Mouse (Mus musculus) hindbrain, embryonic 12.5 days (tissue): ENCODE results near the gene Plscr3. TPM values are rescaled to one million over a fixed set of nuclear protein-coding genes. Genes with fewer than 3 reads are reported as not detected.

Experiments used
- ATAC-seq: fragments of 200-750 bp; cut with Nextera tagmentation; 2 replicates; pipeline ENCODE4 v1.8.0; 2017; ENCODE audit warnings: moderate TSS enrichment; ENCODE audit not compliant: low FRiP score
- H3K27ac ChIP-seq: fragments of 300-500 bp; sonication (generic); 2 replicates; pipeline ENCODE4 v1.5.1; 2016; ENCODE audit warnings: mild to moderate bottlenecking
- H3K27me3 ChIP-seq: fragments of 300-500 bp; sonication (generic); 2 replicates; pipeline ENCODE4 v1.6.1; 2016; ENCODE audit warnings: mild to moderate bottlenecking
- H3K36me3 ChIP-seq: fragments of 300-500 bp; sonication (generic); 2 replicates; pipeline ENCODE4 v1.6.1; 2016; ENCODE audit warnings: mild to moderate bottlenecking
- H3K4me1 ChIP-seq: fragments of 300-500 bp; sonication (generic); 2 replicates; pipeline ENCODE4 v1.6.1; 2016
- H3K4me2 ChIP-seq: fragments of 300-500 bp; sonication (generic); replicated peaks from 2 replicates; pipeline ENCODE4 v1.6.1; 2016; ENCODE audit warnings: mild to moderate bottlenecking
- H3K4me3 ChIP-seq: fragments of 300-500 bp; sonication (generic); 2 replicates; pipeline ENCODE4 v1.5.1; 2016; ENCODE audit warnings: mild to moderate bottlenecking
- H3K9ac ChIP-seq: fragments of 300-500 bp; sonication (generic); 2 replicates; pipeline ENCODE4 v1.6.1; 2016; ENCODE audit warnings: mild to moderate bottlenecking, moderate library complexity
- H3K9me3 ChIP-seq: fragments of 300-500 bp; sonication (generic); replicated peaks from 2 replicates; pipeline ENCODE4 v1.6.1; 2016; ENCODE audit warnings: mild to moderate bottlenecking
- WGBS: fragments of 180-500 bp; shearing (Covaris S2); methylation state at CpG from one replicate; pipeline ENCODE4 v1.1.7; 2016; 5-methylcytosine and 5-hydroxymethylcytosine counted together
- polyA plus RNA-seq: library from polyadenylated mRNA; unstranded; fragments of >200 nt; fragmentation: Nextera tagmentation; extraction: Ambion mirVana; gene quantifications from 2 replicates; pipeline ENCODE4 v1.2.1, GENCODE M21; 2016

Plscr3 gene
- polyA plus RNA-seq, 1 experiment from 2014 or later, result 74.9 TPM

DNA sequence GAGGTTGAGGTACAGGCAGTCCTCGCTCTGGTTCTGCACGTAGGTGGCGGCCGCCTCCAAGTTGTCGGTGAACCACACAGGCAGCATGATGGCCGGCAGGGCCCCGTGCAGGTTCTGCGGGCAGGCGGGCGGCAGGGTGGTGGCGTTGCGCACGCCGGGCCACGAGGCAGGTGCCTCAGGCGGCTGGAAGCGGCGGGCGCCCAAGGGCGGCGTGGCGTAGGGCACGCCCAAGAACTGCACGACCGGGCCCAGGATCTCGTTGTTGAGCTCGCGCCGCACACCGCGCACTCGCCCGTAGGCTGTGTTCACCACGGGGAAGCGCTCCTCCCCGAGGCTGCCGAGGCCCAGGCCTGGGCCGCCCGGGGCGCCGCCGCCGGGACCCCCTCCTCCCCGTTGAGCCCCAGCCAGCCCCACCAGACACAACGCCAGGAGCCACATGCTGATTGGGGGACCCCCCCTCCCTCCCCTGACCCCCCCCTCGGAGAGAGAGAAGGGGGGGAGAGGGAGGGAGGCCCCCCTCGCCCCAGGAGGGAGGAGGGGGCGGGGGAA, 12.1 kb upstream of the Plscr3 start:
- WGBS, result 7% methylated on average over 48 of the region's 48 CpGs
- H3K27ac ChIP-seq, result peak overlapping the region; percentile 44
- peak overlapping the region; percentile 97 for H3K4me2 ChIP-seq
- peaks cover 12% of the 10 kb centered on the region; the same call in 1 of the 2 replicates for H3K27me3 ChIP-seq
- peaks cover 36% of the 10 kb centered on the region for H3K36me3 ChIP-seq
- ATAC-seq, result no peak
- H3K4me1 ChIP-seq, result peaks cover 48% of the 10 kb centered on the region
- H3K9ac ChIP-seq, result peak overlapping the region; percentile 98
- H3K9me3 ChIP-seq, result no peaks in the 10 kb centered on the region
- peak overlapping the region; percentile 88 for H3K4me3 ChIP-seq

DNA sequence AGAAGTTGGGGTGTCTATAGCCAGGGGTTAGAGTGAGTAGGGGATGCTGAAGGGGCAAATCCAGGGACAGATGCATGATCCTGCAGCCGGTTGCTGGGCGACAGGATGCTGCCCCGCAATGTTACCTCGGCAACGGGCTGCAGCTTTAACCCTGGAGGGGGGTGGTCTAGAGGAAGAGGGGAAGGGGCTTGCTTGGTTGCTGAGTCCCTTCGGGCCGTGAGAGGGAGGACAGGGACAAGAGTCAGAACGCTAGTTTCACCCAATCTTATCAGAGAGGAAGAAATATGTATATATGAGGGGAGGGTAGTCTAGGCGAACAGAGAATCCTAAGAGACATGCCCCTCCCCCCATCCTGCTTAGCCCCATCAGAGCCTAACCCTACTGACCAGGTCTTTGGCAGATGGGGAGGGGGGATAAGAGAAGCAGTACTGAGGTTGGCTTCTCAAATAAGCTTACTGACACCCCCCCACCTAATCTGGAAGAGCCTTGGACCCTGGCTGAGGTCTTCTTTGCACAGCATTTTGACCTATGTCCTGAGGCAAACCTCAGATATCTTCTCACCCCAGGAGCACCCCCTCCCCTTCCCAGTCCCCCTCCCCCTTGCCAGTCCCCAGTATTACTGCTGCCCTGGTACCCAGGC, 10.7 kb upstream of the Plscr3 start:
- Histone ChIP-seq H3K27ac (peak overlapping the region; percentile 97), H3K4me1 (peaks cover 46% of the 10 kb centered on the region), H3K9ac (peak overlapping the region; percentile 98), H3K4me3 (peak overlapping the region; percentile 88), H3K36me3 (peaks cover 33% of the 10 kb centered on the region), H3K9me3 (no peaks in the 10 kb centered on the region), H3K27me3 (peaks cover 12% of the 10 kb centered on the region; the same call in 1 of the 2 replicates), H3K4me2 (peak overlapping the region; percentile 97)
- WGBS, result 1% methylated on average over 9 of the region's 9 CpGs
- ATAC-seq, result no peak

DNA sequence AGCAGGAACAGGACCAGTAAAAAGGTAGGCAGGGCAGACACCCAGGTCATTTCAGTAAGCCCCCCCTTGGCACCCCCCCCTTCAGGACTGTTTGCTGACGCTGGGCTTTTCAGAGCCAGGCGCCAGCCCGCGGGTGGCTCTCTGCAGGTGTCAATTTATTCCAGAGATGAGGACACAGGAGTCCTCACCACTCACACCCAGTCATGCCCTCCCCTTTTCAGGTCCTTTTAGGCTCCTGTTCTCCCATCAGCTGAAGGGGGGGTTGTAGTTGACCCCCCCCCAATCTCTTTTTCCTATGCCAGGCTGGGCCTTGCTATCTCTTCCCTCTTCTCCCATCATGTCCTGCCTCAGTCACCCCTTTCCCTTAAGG, 10.2 kb upstream of the Plscr3 start:
- Histone ChIP-seq H3K9me3 (no peaks in the 10 kb centered on the region), H3K4me2 (peak overlapping the region; percentile 97), H3K4me1 (peaks cover 44% of the 10 kb centered on the region), H3K4me3 (peak overlapping the region; percentile 88), H3K27ac (peak overlapping the region; percentile 97), H3K36me3 (peaks cover 30% of the 10 kb centered on the region), H3K9ac (peak overlapping the region; percentile 98), H3K27me3 (peaks cover 12% of the 10 kb centered on the region; the same call in 1 of the 2 replicates)
- 2% methylated on average over 4 of the region's 4 CpGs for WGBS
- no peak for ATAC-seq

DNA sequence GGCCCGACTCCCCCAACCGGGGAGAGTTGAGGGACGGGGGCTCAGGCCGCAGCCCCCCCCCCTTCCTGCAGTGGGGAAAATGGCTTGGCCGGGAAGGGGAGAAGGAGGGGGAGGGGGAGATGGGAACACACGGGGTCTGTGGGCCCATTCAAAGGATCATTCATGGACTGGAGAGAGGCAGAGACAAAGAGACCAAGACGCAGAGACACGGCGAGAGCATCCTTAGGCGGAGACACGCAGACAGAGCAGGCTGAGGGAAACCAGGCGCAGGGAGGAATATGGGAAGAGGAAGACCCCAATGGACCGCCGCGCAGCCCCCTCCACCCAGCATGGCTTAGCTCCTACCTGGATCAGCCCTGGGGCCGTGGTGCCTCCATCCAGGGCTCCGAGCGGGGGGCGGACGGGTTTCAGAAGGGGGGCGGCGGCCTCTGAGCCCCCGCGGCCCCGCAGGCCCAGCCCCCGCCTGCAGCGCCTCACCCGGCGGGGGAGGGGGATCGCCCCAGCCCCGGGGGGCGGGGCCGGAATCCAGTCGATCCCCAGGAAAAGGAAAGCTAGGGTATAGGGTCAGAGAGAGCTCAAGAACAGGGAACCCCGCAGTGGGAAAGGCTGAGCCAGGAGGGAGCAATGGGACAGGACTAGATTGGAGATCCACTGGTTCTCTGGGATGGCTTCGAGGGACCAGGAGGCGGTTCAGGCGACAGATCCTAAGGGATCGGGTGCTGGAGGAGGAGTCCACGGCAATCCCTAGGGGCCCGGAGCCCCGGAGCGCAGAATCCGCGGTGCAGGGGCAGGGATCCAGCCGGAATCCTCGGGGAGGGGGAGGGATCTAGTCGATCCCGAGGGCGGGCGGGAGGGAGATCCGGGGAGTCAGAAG, 9.2 kb upstream of the Plscr3 start:
- Histone ChIP-seq H3K4me3 (peak overlapping the region; percentile 88), H3K27ac (peak overlapping the region; percentile 97), H3K9ac (peak overlapping the region; percentile 98), H3K36me3 (peaks cover 20% of the 10 kb centered on the region), H3K4me2 (peak overlapping the region; percentile 97), H3K9me3 (no peaks in the 10 kb centered on the region), H3K27me3 (peaks cover 12% of the 10 kb centered on the region; the same call in 1 of the 2 replicates), H3K4me1 (peaks cover 40% of the 10 kb centered on the region)
- WGBS, result 2% methylated on average over 38 of the region's 52 CpGs
- peak; percentile 12 for ATAC-seq

DNA sequence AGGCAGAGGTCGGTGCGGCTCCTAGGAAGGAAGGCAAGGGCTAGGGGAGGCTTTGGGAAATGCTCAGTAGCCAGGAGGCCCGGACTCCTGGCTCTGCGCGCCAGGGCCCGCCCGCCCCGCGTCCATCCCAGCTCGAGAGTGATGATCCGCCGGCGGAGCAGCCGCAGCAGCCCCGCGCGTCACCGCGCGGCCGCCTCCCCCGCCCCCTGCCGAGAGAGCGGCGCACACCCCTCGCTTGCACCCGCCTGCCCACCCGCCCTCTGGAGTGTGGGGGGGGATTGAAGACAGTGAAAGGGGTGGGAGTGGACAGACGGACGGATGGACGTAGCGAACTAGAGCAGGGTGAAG, 8.6 kb upstream of the Plscr3 start, which contains the start of gene Nlgn2:
Gene Nlgn2 (minus strand): TSS at position 181 of the 348 bp plus-strand sequence.
- WGBS, result under 1% methylated on average over 32 of the region's 32 CpGs
- Histone ChIP-seq H3K27me3 (peaks cover 12% of the 10 kb centered on the region; the same call in 1 of the 2 replicates), H3K9me3 (no peaks in the 10 kb centered on the region), H3K4me1 (peaks cover 40% of the 10 kb centered on the region), H3K36me3 (peaks cover 14% of the 10 kb centered on the region), H3K4me2 (peak within 1 kb of the TSS; percentile 97), H3K27ac (peak within 1 kb of the TSS; percentile 97), H3K4me3 (peak within 1 kb of the TSS; percentile 88), H3K9ac (peak within 1 kb of the TSS; percentile 98)
- peak; percentile 68; the same call in 1 of the 2 replicates for ATAC-seq

DNA sequence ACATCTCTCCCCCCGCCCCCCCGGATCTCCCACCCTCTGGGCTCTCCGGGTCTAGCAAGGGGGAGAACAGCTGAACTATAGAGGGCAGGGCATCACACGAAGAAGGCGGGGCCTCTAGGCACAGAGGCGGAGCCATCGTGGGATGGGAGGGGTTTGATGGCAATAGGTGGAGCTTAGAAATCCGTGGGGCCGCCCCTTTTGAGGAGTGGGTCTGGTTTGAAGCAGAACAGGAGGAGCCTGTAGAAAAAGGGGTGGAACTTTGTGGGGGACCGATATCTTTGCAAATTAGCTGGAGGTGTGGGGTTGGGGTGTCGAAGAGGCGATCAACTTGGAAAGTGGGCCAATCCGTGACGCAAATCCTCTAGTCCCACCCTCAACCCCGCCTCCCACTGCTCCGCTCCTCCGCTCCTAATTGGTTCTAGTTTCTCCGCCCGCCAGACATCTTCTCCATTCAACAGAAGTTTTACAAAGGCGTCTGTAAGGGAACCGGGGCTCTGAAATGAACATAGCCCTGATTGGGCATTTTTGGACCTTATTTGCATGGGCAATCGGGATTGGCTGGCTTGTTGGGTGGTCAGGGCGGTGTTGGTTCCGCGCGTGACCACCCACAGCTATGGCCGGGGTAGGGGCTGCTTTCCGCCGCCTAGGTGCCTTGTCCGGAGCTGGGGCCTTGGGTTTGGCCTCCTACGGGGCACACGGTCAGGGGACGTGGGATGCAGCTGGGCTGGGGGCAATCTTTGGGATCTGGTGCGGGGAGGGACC, 8.0 kb upstream of the Plscr3 start, which contains the start of gene Tmem256:
Gene Tmem256 (plus strand): TSS at position 563 of the 762 bp plus-strand sequence.
- peak within 1 kb of the TSS; percentile 97 for H3K27ac ChIP-seq
- under 1% methylated on average over 34 of the region's 34 CpGs for WGBS
- H3K4me2 ChIP-seq, result peak within 1 kb of the TSS; percentile 97
- H3K9ac ChIP-seq, result peak within 1 kb of the TSS; percentile 98
- H3K27me3 ChIP-seq, result peaks cover 9% of the 10 kb centered on the region; the same call in 1 of the 2 replicates
- H3K4me1 ChIP-seq, result peaks cover 38% of the 10 kb centered on the region
- H3K9me3 ChIP-seq, result no peaks in the 10 kb centered on the region
- peaks cover 8% of the 10 kb centered on the region; the same call in 1 of the 2 replicates for H3K36me3 ChIP-seq
- peak; percentile 89 for ATAC-seq
- H3K4me3 ChIP-seq, result peak within 1 kb of the TSS; percentile 88

DNA sequence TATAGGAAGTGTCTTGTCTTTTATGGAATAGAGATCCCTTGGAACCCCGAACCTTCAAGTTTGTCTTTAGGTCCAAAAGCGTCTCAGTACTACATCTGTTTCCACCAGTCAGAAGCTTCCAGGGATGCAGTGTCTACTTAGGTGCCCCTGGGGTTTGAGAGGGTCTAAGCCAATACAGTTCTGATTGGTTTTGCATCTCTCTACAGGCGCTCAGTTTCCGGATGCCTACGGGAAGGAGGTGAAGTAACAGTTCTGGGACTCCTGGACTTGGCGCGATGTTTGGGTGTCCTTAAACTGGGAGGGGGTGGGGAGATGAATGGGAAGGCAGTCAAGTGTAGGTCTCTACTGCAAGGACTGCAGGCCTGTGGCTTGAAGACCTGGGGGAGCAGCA, 7.5 kb upstream of the Plscr3 start:
- Histone ChIP-seq H3K27me3 (peaks cover 3% of the 10 kb centered on the region; the same call in 1 of the 2 replicates), H3K4me2 (peak overlapping the region; percentile 97), H3K36me3 (0 out of 2 replicates have a peak, but pooled peaks cover 2% of the 10 kb centered on the region), H3K4me3 (peak overlapping the region; percentile 88), H3K27ac (peak overlapping the region; percentile 97), H3K4me1 (peaks cover 35% of the 10 kb centered on the region), H3K9ac (peak overlapping the region; percentile 73), H3K9me3 (no peaks in the 10 kb centered on the region)
- 4% methylated on average over 7 of the region's 7 CpGs for WGBS
- 0 out of 2 replicates have a peak, but pooled peaks have one; percentile 1 for ATAC-seq

DNA sequence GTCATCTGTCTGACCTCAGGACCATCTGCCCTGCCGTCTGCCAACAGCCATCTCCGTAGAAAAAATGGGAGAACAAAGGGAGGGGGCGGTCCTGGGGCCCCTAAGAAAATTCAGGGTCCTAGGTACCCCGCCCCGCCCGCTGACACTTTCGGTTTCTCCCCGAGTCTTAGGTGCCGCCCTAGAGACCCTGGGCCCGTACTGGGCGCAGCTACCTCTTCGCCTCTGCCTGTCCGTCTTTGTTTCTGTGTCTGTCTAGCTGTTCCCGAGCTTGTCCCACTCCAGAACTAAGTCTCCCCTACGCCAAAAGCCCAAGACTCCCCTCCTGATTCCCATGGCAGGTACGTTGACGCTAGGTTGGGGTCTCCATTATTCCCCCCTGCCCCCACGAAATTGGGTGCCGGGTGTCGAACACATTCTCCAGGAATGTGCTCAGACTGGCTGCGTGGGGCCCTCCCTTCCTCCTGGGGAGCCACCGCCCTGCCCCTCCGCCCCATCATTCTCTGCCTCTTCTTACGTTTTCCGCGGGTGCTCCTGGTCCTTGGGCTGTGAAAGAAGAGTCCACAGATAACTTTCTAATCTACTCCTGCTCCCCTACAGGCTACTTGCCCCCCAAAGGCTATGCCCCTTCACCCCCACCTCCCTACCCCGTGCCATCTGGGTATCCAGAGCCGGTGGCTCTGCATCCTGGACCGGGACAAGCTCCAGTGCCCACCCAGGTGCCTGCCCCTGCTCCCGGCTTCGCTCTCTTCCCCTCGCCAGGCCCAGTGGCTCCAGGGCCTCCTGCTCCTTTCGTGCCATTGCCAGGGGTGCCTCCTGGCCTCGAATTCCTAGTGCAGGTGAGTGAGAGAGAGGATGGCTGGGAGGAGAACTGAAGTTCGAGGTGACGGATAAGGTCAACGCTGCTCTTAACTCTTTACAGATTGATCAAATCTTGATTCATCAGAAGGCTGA, 837 bp downstream of the Plscr3 start:
- H3K4me1 ChIP-seq, result peaks cover 29% of the 10 kb centered on the region
- peak overlapping the region; percentile 77 for H3K4me2 ChIP-seq
- 12% methylated on average over 36 of the region's 37 CpGs for WGBS
- peak; percentile 52 for ATAC-seq
- H3K4me3 ChIP-seq, result peak overlapping the region; percentile 71
- H3K36me3 ChIP-seq, result peaks cover 40% of the 10 kb centered on the region
- no peaks in the 10 kb centered on the region for H3K27me3 ChIP-seq
- H3K9ac ChIP-seq, result peak overlapping the region; percentile 86
- H3K27ac ChIP-seq, result peak overlapping the region; percentile 97
- H3K9me3 ChIP-seq, result no peaks in the 10 kb centered on the region

DNA sequence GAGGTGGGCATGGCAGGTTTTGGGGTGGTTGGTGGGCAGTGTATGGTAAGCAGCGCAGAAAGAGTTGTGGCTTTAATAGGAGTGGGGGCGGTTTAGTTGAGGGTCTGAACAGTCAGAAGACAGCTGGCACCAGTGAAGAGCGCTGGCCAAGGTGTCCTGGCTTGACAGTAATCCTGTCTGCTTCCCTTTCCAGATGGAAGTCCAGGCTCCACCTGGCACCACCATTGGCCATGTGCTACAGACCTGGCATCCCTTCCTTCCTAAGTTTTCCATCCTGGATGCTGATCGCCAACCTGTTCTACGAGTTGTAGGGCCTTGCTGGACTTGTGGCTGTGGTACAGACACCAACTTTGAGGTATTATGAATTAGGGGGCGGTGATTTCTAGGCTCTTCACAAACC, 1.8 kb downstream of the Plscr3 start:
- Histone ChIP-seq H3K36me3 (peaks cover 46% of the 10 kb centered on the region), H3K27ac (0 out of 2 replicates have a peak overlapping the region, but pooled peaks have one; percentile 97), H3K9ac (no peak overlapping the region; the same call in 1 of the 2 replicates), H3K4me2 (peak overlapping the region; percentile 77), H3K4me1 (peaks cover 32% of the 10 kb centered on the region), H3K9me3 (no peaks in the 10 kb centered on the region), H3K27me3 (no peaks in the 10 kb centered on the region), H3K4me3 (peak overlapping the region; percentile 71)
- no peak for ATAC-seq
- WGBS, result 98% methylated on average over 6 of the region's 6 CpGs

DNA sequence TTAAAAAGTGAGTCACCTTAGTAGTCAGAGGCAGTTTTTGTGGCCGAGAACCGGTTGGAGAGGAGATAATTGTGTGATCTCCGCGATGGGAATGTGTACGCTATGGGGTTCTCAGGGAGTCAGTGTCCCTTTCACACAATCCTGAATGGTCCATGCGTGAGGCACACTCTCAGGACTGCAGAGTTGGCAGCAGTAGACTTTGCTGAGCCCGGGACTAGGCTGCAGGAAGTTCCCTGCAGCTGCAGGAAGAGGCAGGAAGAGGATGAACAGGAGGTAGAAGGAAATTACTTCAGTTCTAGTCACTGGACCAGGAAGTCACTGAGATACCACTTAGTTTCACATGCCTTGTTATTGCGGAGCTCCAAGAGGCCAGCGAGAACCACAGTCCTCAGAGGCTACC, 3.0 kb downstream of the Plscr3 start:
- Histone ChIP-seq H3K4me1 (peaks cover 34% of the 10 kb centered on the region), H3K4me2 (no peak overlapping the region), H3K9me3 (no peaks in the 10 kb centered on the region), H3K9ac (no peak overlapping the region), H3K4me3 (no peak overlapping the region), H3K36me3 (peaks cover 46% of the 10 kb centered on the region), H3K27ac (no peak overlapping the region), H3K27me3 (no peaks in the 10 kb centered on the region)
- no peak for ATAC-seq
- WGBS, result 94% methylated on average over 9 of the region's 9 CpGs
